In the genomic region with DNA sequence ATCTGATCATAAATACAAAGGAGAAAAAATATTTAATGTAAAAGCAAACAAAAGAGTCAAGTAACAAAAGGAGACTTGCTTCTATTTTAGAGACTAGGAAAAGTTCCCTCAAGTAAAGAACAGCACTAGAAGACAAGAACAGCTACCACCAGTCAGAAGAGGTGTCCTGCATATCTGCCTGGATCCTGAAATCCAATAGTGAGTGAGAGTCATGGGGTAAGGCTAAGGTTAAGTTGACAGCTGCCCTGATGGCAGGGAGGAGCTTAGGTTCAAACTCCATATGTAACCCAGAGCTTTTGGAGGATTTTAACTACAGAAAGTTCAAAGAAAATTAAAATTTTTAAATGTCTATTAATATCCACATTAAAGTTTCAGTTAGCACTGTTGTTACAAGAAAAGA, we compare ENCODE assay signal across 19 mouse cellular contexts. TPM values are rescaled to one million over a fixed set of nuclear protein-coding genes. Genes with fewer than 3 reads are reported as not detected.
DNase-seq lines count a peak whose midpoint lies in the region; ATAC-seq and TF ChIP-seq lines count a peak whose summit lies in the region.
"Had no signal": no experiment of that assay in that cellular context is flagged by ENCODE, and none has a peak within 500 bp of the region (broad histone marks: within the 10 kb centered on the region; RNA-seq: fewer than 3 reads in every experiment).

No protein-coding gene starts in this region.

- H3K9me3 ChIP-seq in liver, embryonic 13.5 days (replicated peaks), result no peaks in the 10 kb centered on the region
- no peaks in the 10 kb centered on the region for H3K9me3 ChIP-seq in liver, postnatal 0 days (ENCODE audit: low read length)
- no peaks in the 10 kb centered on the region for H3K9me3 ChIP-seq in MEL (replicated peaks; ENCODE audit: insufficient read depth, low read length)
- H3K9me3 ChIP-seq: G1E had no signal

- 0 out of 2 replicates have a peak overlapping the region, but pooled peaks have one; percentile 29 for H3K9ac ChIP-seq in liver, embryonic 13.5 days
- H3K9ac ChIP-seq in liver, postnatal 0 days (replicated peaks), result no peak overlapping the region
- no peak overlapping the region for H3K9ac ChIP-seq in MEL (ENCODE audit: control insufficient read depth, low read depth, low read length, poor library complexity, severe bottlenecking)
- H3K9ac ChIP-seq: forebrain, postnatal 0 days had no signal

- TF ChIP-seq RAD21 in MEL (IDR thresholded peaks at IDR 0.05; ENCODE audit: low read depth, low read length), result no peak

- peaks cover 63% of the 10 kb centered on the region for H3K4me1 ChIP-seq in liver, embryonic 13.5 days (replicated peaks)
- H3K4me1 ChIP-seq in liver, postnatal 0 days (ENCODE audit: insufficient read depth), result peaks cover 26% of the 10 kb centered on the region
- peaks cover 13 to 23% of the 10 kb centered on the region in 2 experiments for H3K4me1 ChIP-seq in MEL (ENCODE audit: control insufficient read depth in 1 of 2, insufficient read depth in 2 of 2, low read length in 2 of 2)

- peak; percentile 19 for DNase-seq in gastrocnemius, adult 18-20 months (ENCODE audit: low spot score)
- no peak for DNase-seq in gastrocnemius, postnatal 4 days (ENCODE audit: low spot score in 2 of 2)
- DNase-seq in liver, embryonic 13.5 days, result no peak
- DNase-seq in liver, postnatal 0 days, result no peak
- DNase-seq in MEL (ENCODE audit: low read depth, low spot score), result peak; percentile 57
- DNase-seq in skeletal muscle tissue, adult 2 months (ENCODE audit: low read depth, low spot score), result peak; percentile 45
- DNase-seq in right cerebral cortex, postnatal 10 days (ENCODE audit: low spot score in 2 of 2), result no peak
- DNase-seq: adrenal gland, postnatal 10 days; cerebellum, adult 11 months; forebrain, postnatal 0 days; gastrocnemius, postnatal 10 days; heart, postnatal 14 days; kidney, adult 11 months; kidney, postnatal 14 days; right cerebral cortex, postnatal 4 days; thymus, postnatal 4 days had no signal

- no peak for TF ChIP-seq CTCF in liver, postnatal 0 days (IDR thresholded peaks at IDR 0.05; ENCODE audit: low read depth)
- TF ChIP-seq CTCF in MEL (IDR thresholded peaks at IDR 0.05 in 2 of 3, conservative IDR thresholded peaks at IDR 0.05 in 1 of 3; ENCODE audit: control insufficient read depth in 1 of 3, insufficient read depth in 1 of 3, low read depth in 2 of 3, low read length in 3 of 3, poor library complexity in 1 of 3, severe bottlenecking in 1 of 3), result no peak

- no peak overlapping the region; the same call in 1 of the 2 replicates for H3K4me3 ChIP-seq in liver, embryonic 13.5 days (replicated peaks)
- H3K4me3 ChIP-seq in liver, postnatal 0 days (ENCODE audit: low read depth, low read length), result no peak overlapping the region
- H3K4me3 ChIP-seq in MEL (ENCODE audit: control insufficient read depth in 1 of 2, insufficient read depth in 1 of 2, low read depth in 2 of 2, low read length in 2 of 2), result no peak overlapping the region

- H3K79me2 ChIP-seq in MEL (ENCODE audit: control insufficient read depth, insufficient read depth, low read length, poor library complexity), result peaks cover 59% of the 10 kb centered on the region

- H3K36me3 ChIP-seq in liver, embryonic 13.5 days, result no peaks in the 10 kb centered on the region
- no peaks in the 10 kb centered on the region for H3K36me3 ChIP-seq in liver, postnatal 0 days (replicated peaks; ENCODE audit: insufficient read depth, low read length)
- H3K36me3 ChIP-seq in MEL (ENCODE audit: control insufficient read depth in 1 of 2, insufficient read depth in 2 of 2, low read length in 2 of 2), result peaks cover 10 to 38% of the 10 kb centered on the region in 2 experiments

- H3K27ac ChIP-seq in liver, embryonic 13.5 days, result 0 out of 2 replicates have a peak overlapping the region, but pooled peaks have one; percentile 34
- no peak overlapping the region for H3K27ac ChIP-seq in liver, postnatal 0 days (ENCODE audit: low read depth)
- no peak overlapping the region for H3K27ac ChIP-seq in MEL (ENCODE audit: control insufficient read depth, low read depth, low read length)
- H3K27ac ChIP-seq: hindbrain, postnatal 0 days had no signal

- TF ChIP-seq EP300 in liver, postnatal 0 days (IDR thresholded peaks at IDR 0.05; ENCODE audit: low read depth), result no peak
- no peak for TF ChIP-seq EP300 in MEL (IDR thresholded peaks at IDR 0.05; ENCODE audit: low read depth in 1 of 2, low read length in 2 of 2)

- no peak overlapping the region for H3K4me2 ChIP-seq in liver, embryonic 13.5 days
- H3K4me2 ChIP-seq in liver, postnatal 0 days (ENCODE audit: low read depth, low read length), result no peak overlapping the region; the same call in 1 of the 2 replicates

- no peak for ATAC-seq in liver, embryonic 13.5 days (ENCODE audit: low read depth)
- ATAC-seq in liver, postnatal 0 days, result no peak
- ATAC-seq: forebrain, postnatal 0 days; hindbrain, postnatal 0 days; lung, postnatal 0 days had no signal

- H3K27me3 ChIP-seq in liver, embryonic 13.5 days, result no peaks in the 10 kb centered on the region
- no peaks in the 10 kb centered on the region for H3K27me3 ChIP-seq in liver, postnatal 0 days (ENCODE audit: insufficient read depth, low read length)
- no peaks in the 10 kb centered on the region for H3K27me3 ChIP-seq in MEL (ENCODE audit: control insufficient read depth in 1 of 2, insufficient read depth in 2 of 2, low read length in 2 of 2)

- TF ChIP-seq POLR2A in MEL (IDR thresholded peaks at IDR 0.05; ENCODE audit: control insufficient read depth in 1 of 2, insufficient read depth in 1 of 2, low read depth in 1 of 2, low read length in 2 of 2, poor library complexity in 1 of 2), result no peak

TF ChIP-seq in MEL, 35 proteins besides CTCF, POLR2A, EP300 and RAD21:
- TF ChIP-seq ZMIZ1 (IDR thresholded peaks at IDR 0.05; ENCODE audit: low read depth, low read length), result no peak
- no peak for TF ChIP-seq ZC3H11A (IDR thresholded peaks at IDR 0.05; ENCODE audit: low read depth, low read length)
- no peak for TF ChIP-seq NRF1 (IDR thresholded peaks at IDR 0.05; ENCODE audit: insufficient read depth, low read depth, low read length, poor library complexity, severe bottlenecking)
- no peak for TF ChIP-seq GABPA (IDR thresholded peaks at IDR 0.05; ENCODE audit: low read depth, low read length)
- TF ChIP-seq TBP (IDR thresholded peaks at IDR 0.05; ENCODE audit: low read depth, low read length), result no peak
- TF ChIP-seq HCFC1 (IDR thresholded peaks at IDR 0.05; ENCODE audit: low read depth, low read length), result no peak
- TF ChIP-seq USF2 (IDR thresholded peaks at IDR 0.05; ENCODE audit: borderline replicate concordance in 1 of 2, insufficient read depth in 1 of 2, low read depth in 1 of 2, low read length in 2 of 2), result no peak
- no peak for TF ChIP-seq MAFK (IDR thresholded peaks at IDR 0.05; ENCODE audit: borderline replicate concordance, low read depth, low read length)
- TF ChIP-seq SIN3A (IDR thresholded peaks at IDR 0.05; ENCODE audit: low read length), result no peak
- TF ChIP-seq NELFE (IDR thresholded peaks at IDR 0.05; ENCODE audit: low read depth, low read length), result no peak
- no peak for TF ChIP-seq RCOR1 (IDR thresholded peaks at IDR 0.05; ENCODE audit: low read depth, low read length)
- no peak for TF ChIP-seq TAL1 (IDR thresholded peaks at IDR 0.05; ENCODE audit: low read length)
- TF ChIP-seq ETS1 (IDR thresholded peaks at IDR 0.05; ENCODE audit: low read depth, low read length), result no peak
- TF ChIP-seq MAZ (IDR thresholded peaks at IDR 0.05; ENCODE audit: low read depth, low read length), result no peak
- no peak for TF ChIP-seq GATA1 (IDR thresholded peaks at IDR 0.05; ENCODE audit: low read depth, low read length)
- no peak for TF ChIP-seq BHLHE40 (IDR thresholded peaks at IDR 0.05; ENCODE audit: borderline replicate concordance, low read depth, low read length)
- no peak for TF ChIP-seq POLR2AphosphoS2 (IDR thresholded peaks at IDR 0.05; ENCODE audit: low read length)
- TF ChIP-seq MXI1 (IDR thresholded peaks at IDR 0.05; ENCODE audit: low read depth, low read length), result no peak
- no peak for TF ChIP-seq MAX (IDR thresholded peaks at IDR 0.05; ENCODE audit: low read length)
- no peak for TF ChIP-seq MEF2A (IDR thresholded peaks at IDR 0.05; ENCODE audit: extremely low read depth, insufficient replicate concordance, low read depth, low read length, poor library complexity, severe bottlenecking)

RNA-seq across cellular contexts. Expression of a gene that starts 2.6 kb away (rescaled TPM):
- total RNA-seq in gastrocnemius, adult 18-20 months (2021), result 10 to 100 TPM; 16.3 to 18.4 TPM
- 10 to 100 TPM; 25.9 to 33.7 TPM for total RNA-seq in gastrocnemius, postnatal 4 days (2021)
- 15.3 and 20.5 TPM in 2 replicates for polyA plus RNA-seq in liver, embryonic 13.5 days (2015; fragmentation: Nextera tagmentation; extraction: Ambion mirVana)
- 8.1 and 8.8 TPM in 2 replicates for polyA plus RNA-seq in liver, postnatal 0 days (2015; fragmentation: Nextera tagmentation; extraction: Ambion mirVana)
- 25.6 and 28.9 TPM in 2 replicates for total RNA-seq in MEL (2012; rRNA removed)
- polyA plus RNA-seq in MEL (2012; ENCODE audit: insufficient read depth in 1 of 2, insufficient read length in 2 of 2, low read depth in 1 of 2, low replicate concordance in 2 of 2, missing spikeins in 1 of 2), result 10 to 100 TPM in 1 of 2 experiments, not detected in 1; 31.0 TPM

Comparison
In these comparisons a context has a peak if more than half of its experiments do, and no peak if none do; other contexts are left out.
1. DNase-seq: peak in gastrocnemius, adult 18-20 months (single experiment), MEL (single experiment) and skeletal muscle tissue, adult 2 months (single experiment); none in gastrocnemius, postnatal 4 days (0 of 2), liver, embryonic 13.5 days (single experiment), liver, postnatal 0 days (single experiment) and right cerebral cortex, postnatal 10 days (0 of 2).